Mouse (Mus musculus) lung, postnatal 25 days (tissue): ENCODE results near the gene Atp2b1.

Experiments
- DNase-seq: peaks from one replicate; pipeline ENCODE4 v3.0.0; 2022; ENCODE audit warnings: low spot score

The Atp2b1 gene

DNA sequence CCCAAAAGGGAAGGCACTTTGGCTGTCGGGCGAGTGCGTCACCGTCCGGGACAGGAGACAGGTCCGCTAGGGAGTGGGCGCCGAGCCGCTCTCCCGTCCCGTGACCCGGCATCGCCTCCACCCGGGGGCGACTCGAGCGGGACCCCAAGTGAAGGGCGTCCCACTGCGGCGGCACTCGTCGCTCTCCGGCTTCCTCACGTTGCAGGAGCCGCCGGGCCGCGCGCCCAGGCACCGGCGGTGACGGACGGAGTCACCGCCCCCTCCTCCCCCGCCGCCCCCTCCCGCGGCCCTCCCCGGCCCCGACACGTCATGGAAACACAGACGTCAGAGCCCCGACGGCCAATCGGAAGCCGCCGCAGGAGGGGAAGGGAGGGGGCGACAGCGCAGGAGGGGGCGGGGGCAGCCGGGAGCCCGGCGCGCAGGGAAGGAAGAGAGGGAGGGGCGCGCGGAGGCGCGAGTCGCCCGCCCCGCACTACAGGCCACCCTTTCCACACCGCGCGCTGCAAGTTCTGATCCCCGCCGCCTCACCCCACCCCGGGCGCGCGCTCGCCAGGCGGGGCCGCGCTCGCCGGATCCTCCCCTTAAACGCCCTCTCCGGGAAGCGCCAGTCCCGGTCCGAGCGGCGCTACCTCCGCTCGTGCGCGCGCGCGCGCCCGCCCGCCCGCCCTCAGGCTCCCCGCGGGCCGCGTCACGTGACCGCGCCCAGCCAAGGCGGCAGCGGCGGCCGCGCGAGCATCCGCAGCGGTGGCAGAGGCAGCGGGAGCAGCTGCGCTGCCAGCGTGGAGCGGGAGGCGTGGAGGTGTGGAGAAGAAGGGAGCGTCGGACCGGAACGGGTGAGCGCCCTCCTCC is at the start of gene Atp2b1:
Gene Atp2b1, plus strand, starts transcription at position 446 of the 849 bp plus-strand sequence.
- peak; percentile 96 for DNase-seq

DNA sequence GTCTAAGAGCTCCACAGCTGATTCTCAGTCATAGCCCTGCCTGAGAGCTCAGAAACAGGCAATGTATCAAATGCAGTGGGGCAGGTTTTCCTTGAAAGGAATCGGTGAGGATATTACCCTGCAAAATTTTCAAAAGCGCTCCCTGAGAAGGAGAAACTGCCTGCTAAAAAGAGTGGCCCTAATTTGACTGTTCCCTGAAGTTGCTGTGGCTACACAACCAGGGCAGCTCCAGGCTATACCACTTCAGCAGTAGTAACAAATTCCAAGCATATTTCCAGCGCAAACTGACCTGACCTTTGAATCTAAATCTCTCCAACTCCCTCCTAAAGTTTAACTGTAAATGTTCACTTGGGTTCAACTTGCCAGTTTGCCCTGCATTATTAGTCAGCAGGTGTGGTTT is 49.4 kb upstream of the Atp2b1 start:
- no peak for DNase-seq

DNA sequence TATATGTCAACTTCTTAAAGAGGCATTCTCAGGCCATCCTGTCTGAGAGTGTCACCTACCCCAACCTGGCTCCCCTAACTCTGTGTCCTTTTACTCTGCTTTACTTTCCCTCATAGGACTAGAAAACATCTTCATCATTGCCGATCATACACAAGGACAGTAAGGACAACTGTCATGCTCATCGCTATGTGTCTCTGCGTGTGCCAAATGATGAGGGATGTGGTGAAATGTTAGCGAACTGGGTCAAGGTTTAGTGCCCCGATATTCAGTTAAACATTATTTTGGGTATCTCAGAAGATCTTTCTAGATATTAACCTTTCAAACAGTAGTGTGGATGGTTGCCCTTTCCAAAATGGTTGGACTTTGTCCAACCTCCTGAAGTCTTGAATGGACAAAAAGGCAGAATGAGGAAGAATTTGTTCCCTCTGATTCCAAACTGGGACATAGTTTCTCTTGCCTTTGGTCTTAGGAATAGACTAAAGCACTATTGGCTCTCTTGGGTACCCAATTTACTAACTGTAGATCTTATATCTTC is 47.3 kb upstream of the Atp2b1 start:
- no peak for DNase-seq

DNA sequence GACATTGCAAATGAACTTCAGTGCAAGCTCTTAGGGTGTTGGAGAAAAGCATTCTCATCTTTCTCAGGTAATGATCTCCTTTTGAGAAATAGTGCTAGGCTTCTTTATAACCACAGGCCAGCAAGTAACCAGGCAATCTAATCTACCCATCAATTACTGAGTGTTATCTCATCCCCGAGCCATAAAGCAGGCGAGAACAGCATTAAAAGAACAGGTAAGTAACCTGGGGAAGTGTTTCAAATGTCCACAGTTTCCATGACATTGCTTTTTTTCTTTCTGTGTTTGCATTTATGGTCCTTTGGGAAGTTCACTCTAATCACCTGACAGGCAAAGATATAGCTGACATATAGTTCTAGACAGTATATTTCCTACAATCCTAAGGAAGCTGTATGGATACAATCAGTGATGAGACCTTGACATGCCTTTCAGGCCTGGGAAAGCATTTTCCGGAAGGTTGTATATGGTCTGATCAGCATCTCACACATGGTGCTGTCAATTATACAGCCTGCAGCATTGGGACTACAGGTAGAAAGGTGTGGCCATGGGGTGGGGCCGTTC is 45.8 kb upstream of the Atp2b1 start:
- no peak for DNase-seq

DNA sequence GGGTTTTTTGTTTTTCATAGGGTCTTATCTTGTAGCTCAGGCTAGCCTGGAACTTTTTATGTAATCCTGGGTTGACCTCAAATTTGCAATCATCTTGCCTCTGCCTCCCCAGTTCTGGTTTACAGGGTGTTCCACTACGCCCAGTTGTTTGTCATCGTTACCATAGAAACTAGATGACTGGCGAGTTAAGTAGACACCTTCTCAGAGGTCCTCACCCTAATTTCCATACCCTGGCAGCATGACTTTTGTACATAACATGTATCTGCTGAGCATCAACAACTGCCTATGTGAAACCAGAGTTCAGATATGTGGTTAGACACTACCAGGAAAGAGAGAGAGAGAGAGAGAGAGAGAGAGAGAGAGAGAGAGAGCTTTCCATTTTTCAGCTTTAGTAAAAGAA is 36.4 kb upstream of the Atp2b1 start:
- peak; percentile 55 for DNase-seq

DNA sequence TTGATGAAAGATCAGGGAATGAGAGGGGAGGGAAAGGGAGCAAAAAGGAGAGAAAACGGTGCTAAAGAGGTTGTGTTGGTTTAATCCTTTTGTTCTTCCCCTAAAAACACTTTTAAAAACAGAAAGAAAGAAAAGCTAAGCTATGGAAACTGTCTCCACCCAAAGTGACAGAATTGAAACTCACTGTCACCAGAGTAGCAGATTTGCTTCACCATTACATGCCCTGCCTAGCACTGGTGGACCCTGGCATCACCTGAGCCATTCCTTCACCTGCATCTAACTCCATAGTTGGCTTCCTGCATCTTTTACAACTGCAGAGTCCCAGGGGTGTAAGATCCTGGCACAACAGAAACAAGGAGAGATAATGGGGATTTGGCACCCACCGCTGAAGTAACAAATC is 35.6 kb upstream of the Atp2b1 start:
- no peak for DNase-seq

DNA sequence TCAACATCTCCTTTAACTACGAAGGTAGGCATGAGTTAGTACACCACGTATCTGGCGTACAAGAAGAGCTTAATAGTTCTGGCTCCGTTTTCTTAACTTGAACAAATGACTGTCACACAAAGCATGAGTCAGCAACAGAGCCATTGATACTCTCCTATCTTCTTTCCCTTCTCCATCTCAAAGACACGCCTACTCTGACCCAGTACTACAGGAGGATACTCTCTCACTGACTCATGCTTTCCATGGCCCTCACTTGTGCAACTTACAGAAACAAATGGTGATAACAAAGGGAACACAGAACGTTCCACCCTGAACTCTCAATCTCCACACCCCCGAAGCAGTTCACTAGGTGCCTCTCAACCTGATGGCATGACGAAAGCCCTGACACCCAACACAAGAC is 34.1 kb upstream of the Atp2b1 start:
- DNase-seq: peak; percentile 48

DNA sequence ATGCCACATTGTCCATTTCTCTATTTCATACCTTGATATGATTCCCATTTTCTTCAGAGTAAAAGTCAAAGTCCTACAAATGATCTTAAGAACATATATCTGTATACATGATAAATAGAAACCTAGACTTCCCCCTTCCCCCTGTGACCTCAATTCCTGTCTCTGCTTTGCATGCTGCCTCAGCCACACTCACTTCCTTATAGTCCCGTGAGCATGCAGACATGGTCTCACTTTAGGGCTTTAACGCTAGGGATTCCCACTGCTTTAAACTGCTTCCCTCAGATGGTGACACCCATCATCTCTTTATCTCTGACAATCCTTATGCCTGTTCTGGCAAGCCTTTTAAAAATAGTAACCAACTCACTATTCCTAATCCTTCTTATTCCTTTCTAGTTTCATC is 33.5 kb upstream of the Atp2b1 start:
- DNase-seq: peak; percentile 45

DNA sequence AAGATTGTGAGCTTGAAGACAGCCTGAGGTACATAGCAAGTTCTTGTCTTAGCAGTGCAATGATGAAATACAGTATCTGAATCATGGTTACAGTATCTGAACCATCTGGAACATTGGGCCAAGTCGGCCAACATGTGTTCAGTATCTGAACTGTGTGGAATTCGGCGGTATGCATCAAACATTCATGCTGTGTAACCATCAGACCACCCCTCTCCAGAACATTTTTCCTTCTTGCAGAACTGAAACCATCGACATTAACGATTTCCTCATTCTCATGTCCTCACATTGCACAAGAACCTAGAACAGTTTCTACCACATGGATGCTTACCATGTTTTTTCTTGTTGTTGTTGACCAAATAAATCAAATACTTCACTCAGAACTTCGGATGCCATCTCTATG is 32.7 kb upstream of the Atp2b1 start:
- no peak for DNase-seq

DNA sequence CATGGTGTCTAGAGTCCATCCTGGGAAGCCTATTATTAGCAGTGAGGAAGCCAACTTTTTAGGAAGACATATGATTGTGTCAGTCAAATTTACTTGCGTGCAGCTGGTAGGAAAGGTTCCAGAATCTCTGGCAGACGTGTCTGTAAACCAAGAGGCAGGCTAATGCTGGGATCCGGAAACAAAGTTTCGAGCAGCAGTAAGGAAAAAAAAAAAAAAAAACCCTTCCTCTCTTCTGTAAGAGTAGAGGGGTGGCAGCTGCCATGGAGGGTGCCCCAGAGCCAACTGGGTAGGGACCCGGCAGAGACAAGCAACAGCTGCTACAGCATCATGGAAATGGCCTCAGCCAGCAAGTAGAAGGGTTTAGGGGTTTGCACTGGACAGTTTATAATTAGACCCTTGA is 31.6 kb upstream of the Atp2b1 start:
- no peak for DNase-seq

DNA sequence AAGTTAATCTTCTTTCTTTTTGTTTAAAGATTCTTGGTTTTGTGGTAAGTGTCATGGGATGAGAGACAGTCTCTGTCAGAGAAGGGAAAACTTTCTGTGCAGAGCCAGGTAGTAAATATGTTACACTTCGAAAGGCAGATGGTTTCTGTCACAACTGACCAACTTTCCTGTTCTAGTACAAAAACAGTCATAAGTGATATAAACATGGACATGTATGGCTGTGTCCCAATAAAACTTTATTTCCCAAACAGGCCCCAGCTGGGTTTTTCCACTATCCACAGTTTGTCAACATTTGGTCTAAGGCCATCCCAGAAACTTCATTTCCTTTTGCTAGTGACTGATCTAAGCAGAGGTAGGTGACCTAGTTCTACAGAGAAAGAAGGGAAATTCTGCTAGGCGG is 29.8 kb upstream of the Atp2b1 start:
- DNase-seq: peak; percentile 35

DNA sequence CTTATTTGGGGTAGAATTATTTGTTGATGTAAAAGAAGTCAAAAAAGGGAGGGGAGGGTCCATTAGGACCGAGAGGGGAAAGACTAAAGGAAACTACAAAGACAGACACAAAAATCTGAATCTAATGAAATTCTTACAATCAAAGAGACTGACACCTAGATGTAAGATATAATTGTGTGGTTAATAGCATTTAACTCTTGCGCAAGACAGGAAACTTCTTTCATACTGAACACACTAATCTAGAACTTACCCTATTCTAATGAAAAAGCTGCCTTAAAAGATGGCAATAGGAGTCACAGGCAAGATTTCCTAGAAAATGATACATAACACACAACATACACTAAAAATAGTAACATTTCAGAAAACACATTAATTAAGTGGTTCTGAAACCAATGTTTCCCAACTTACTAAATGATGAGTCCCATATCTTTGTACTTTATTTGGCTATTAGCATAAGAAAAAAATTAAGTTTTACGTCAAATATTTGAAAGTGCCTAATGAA is 27.4 kb upstream of the Atp2b1 start:
- DNase-seq: no peak

DNA sequence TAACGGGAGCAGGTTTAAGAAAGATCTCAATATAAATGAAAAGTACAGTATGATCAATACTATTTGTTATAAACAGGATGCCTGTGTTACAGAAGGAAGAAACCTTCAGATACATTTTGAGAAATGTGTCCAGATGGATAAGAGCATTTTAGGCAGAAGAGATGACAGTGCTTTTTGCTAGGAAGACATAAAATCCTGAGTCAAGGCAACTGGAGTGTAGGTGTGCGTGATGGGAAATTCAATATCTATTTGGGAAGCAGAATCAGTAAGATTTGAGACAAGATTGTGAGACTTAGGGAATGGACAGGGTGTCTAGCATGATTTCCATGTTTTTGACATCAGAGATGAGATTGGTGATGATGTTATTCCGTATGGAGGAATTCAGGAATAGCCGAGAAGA is 22.8 kb upstream of the Atp2b1 start:
- DNase-seq: no peak

DNA sequence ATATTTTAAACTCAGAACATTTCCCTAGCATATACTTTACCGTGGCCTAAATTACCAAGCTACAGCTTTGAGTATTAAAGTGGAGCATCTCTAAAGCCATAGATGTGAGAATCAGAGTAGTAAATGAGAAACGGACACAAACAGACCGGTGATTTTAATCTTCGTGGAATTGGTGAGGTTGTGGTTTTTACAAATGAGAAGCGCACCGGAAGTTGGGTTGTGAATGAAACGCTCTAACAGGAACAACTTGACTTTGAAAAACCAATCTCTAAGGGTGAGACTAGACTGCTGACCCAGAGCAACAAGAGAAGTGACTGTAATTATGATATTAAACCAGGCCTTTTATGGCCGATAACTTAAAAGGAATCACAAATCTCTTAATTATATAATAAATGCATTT is 16.7 kb upstream of the Atp2b1 start:
- DNase-seq: no peak

DNA sequence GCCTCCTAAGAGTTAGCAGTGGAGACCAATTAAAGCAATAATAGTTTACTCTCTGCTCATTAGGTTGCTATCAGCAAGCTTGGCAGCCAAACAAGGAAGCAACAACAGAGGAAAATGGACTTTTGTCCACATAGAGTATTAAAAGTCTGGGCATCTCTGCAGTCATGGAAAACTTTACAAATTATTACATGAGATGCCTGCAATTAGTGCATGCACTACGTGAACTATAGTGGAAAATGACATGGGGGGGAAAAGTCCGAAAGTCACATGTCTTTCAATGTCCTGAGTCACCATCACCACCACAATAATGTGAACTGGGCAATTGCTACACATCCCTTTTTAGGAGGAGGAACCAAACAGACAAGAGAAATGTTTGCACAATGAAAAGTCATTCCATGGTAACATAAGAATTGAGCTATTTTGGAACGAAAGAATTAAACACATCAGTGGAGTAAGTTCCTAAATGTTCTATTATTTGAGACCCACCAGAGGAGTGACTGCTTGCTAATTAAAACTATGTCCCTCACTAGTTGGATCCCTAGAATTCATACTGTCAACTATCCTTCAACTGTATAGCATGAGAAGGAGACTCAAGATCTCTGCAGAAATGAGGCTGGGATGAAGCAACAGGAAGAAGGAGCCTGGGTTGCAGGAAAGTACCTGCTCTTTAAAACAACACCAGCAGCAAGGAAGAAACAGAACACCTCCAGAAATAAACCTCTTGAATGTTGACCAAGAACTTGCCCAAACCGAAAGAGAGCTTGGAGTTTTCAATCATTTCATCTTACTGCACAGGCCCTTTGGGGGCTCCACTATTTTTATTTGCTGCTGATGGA is 16.1 kb upstream of the Atp2b1 start:
- no peak for DNase-seq

DNA sequence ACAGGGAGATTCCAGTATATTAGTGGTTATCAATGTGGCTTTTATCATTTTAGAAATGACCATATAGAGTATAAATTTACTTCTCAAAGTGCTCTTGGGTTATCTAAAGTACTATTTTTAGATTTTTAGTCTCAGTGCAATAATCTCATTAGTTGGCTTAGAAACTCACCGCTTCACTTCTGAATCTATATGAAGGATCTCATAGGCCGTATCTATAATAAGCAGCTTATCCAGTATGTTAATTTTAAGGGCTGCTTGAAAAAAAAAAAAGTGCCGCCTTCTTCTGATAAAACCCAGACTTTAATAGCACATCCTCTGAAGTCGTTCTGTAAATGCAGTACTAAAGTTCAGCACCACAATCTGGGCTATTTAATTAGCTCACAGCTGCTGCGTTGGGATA is 12.7 kb upstream of the Atp2b1 start:
- no peak for DNase-seq

DNA sequence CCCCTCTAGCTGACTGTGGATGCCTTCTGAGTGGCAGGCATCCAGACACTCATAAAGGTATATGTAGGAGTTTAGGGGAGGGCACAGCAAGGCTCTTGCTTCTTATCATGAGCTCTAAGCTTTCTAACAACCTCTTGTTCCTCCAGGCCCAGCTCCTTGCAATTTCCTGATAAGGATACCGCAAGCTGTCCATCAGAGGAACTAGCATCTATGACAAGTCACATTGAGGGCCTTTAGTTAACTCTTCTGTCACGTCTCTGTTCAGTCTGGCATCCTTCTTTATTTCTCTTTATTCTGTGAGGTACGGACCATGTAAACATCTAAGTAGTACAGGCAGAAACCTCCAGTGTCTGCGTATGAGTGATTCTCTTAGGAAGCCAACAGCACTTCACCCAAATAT is 8.2 kb upstream of the Atp2b1 start:
- DNase-seq: no peak

DNA sequence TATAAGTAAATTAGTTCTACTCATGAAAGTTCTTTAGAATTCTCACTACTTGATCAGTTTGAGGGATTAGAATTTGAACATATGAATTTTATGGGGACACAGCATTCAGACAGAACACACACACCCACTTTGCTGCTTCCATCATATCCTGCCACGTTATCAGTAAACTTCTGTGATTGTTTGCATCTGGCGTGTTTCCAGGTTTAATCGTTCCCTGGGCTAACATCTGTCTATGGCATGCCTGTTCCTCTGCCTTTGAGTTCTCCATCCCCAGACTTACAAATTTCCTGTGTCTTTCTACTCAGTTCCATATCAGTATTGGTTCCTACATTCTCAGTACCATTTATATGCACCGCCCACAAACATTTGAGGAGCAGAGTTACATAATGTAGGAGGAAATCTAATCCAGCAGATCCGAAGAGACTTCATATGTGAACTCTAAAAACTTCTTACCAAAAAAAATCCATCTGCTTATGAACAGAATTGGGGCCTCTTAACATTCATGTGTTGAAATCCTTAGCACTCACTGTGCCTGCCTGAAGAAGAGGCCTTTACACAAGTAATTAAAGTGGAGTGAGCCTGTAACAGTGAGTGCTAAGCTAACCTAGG is 7.2 kb upstream of the Atp2b1 start:
- DNase-seq: peak; percentile 42

DNA sequence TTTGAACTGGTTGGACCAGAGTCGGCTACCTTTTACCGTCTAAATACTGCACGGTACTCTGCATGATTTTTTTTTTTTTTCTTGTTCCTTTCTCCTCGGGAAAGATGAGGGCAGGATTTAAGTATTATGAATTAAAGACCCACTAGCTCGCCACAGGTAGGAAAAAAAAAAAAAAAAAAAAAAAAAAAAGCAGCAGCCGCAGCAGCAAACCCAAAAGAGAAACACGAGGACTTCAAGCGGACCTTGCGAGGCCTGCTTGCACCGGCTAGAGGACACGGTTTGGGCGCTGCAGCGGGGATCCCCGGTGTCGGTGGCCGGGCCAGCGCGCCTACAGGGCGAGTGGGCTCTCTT is 621 bp upstream of the Atp2b1 start:
- no peak for DNase-seq

DNA sequence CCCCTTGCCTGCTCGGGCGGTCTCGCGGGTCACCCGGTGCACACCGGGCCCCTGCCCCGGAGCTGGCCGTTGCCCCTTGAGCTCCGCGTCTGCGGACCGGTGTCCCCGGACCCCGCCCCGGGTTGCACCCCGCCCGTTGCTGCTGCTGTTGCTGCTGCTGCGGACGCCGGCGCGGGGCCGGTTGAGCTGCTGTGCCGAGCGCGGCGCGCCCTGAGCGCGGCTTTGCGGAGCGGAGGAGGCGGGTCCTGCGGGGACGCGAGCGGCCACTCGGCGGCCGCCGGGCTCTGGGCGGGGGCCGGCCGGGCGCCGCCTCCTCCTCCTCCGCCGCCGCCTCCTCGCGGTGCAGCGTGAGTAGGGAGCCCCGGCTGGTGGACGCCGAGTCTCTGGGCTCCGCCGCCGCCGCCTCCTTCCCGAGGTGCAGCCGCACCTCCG is 620 bp downstream of the Atp2b1 start:
- peak; percentile 88 for DNase-seq

DNA sequence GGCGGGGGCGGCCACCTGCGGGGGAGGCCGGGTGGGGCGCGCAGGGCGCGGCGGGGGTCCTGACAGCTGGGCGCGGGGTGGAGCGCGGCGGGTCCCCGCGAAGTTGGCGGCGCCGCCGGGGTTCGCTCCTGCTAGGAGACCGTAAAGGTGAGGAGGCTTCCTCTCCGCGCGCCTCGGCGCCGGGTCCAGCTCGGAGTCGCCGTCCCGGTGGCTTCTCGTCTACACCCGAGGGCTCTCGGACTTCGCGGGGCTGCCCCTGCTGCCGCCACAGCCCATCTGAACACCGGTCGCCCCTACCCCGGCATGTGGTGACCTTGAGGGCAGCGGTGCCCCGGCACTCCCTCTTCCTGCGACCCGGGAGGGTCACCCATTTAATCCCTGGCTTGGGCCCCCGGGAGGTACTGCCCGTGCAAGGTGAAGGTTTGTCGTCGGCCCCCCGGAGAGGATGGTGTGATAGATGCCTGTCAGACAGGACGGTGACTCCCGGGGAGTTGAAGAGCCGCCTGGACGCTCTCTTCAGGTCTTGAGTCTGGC is 1.3 kb downstream of the Atp2b1 start:
- DNase-seq: no peak
